8 mouse cellular contexts compared by ENCODE assay signal in genomic region chr9:45838434-45839138, GRCm38 (mm10). TPM values are rescaled to one million over a fixed set of nuclear protein-coding genes. Genes with fewer than 3 reads are reported as not detected.
DNase-seq lines count a peak whose midpoint lies in the region; ATAC-seq and TF ChIP-seq lines count a peak whose summit lies in the region.

Bace1 (plus strand) TSS chr9:45838580.

- in situ Hi-C loops in ES-E14 (cut with MboI; ENCODE audit: low sequenced_read_pairs in 2 of 2, unreplicated experiment in 2 of 2) = no loop called here

- intact Hi-C loops in heart, postnatal 14 days (cut with DNase I) = loop anchor here (5.0 kb wide), 1 partner anchor 39 kb away; no protein-coding TSS in a partner anchor

- peak within 1 kb of the TSS; percentile 92 for H3K4me2 ChIP-seq in forebrain, postnatal 0 days (ENCODE audit: low read depth)
- peak within 1 kb of the TSS; percentile 60 for H3K4me2 ChIP-seq in liver, embryonic 16.5 days (ENCODE audit: low read depth, low read length)
- H3K4me2 ChIP-seq in neural tube, embryonic 15.5 days = peak within 1 kb of the TSS; percentile 96

- H3K9ac ChIP-seq in ES-E14 (ENCODE audit: insufficient read depth, low read depth, low read length, poor library complexity, severe bottlenecking) = peak within 1 kb of the TSS; percentile 71
- H3K9ac ChIP-seq in forebrain, postnatal 0 days = peak within 1 kb of the TSS; percentile 91
- peak within 1 kb of the TSS; percentile 68 for H3K9ac ChIP-seq in liver, embryonic 16.5 days (ENCODE audit: low read depth, low read length)
- peak within 1 kb of the TSS; percentile 97 for H3K9ac ChIP-seq in neural tube, embryonic 15.5 days (replicated peaks)

- ATAC-seq in forebrain, postnatal 0 days = peak; percentile 95
- peak; percentile 50 for ATAC-seq in liver, embryonic 16.5 days (ENCODE audit: low read depth)
- ATAC-seq in neural tube, embryonic 15.5 days (ENCODE audit: low FRiP score) = peak; percentile 93

- H3K4me3 ChIP-seq in ES-E14 (ENCODE audit: insufficient read depth in 1 of 2, low read depth in 1 of 2, low read length in 2 of 2, poor library complexity in 1 of 2, severe bottlenecking in 1 of 2) = peak within 1 kb of the TSS; percentile 76 to 80
- H3K4me3 ChIP-seq in forebrain, postnatal 0 days (ENCODE audit: low read depth, low read length) = peak within 1 kb of the TSS; percentile 90
- H3K4me3 ChIP-seq in liver, embryonic 16.5 days (ENCODE audit: low read depth, low read length) = peak within 1 kb of the TSS; percentile 67
- H3K4me3 ChIP-seq in neural tube, embryonic 15.5 days (replicated peaks) = peak within 1 kb of the TSS; percentile 93

- H3K36me3 ChIP-seq in ES-E14 (ENCODE audit: control insufficient read depth, insufficient read depth, low read length, poor library complexity, severe bottlenecking) = no peaks in the 10 kb centered on the region
- H3K36me3 ChIP-seq in forebrain, postnatal 0 days (ENCODE audit: insufficient read depth) = no peaks in the 10 kb centered on the region
- H3K36me3 ChIP-seq in liver, embryonic 16.5 days (ENCODE audit: control insufficient read depth, insufficient read depth) = no peaks in the 10 kb centered on the region
- H3K36me3 ChIP-seq in neural tube, embryonic 15.5 days = 0 out of 2 replicates have a peak, but pooled peaks cover 2% of the 10 kb centered on the region

- H3K4me1 ChIP-seq in ES-E14 (ENCODE audit: control insufficient read depth in 2 of 2, insufficient read depth in 2 of 2, low read length in 2 of 2, poor library complexity in 1 of 2) = peaks cover 12 to 33% of the 10 kb centered on the region in 2 experiments; a peak in 3 of 4 replicates
- peaks cover 29% of the 10 kb centered on the region for H3K4me1 ChIP-seq in forebrain, postnatal 0 days (ENCODE audit: insufficient read depth)
- peaks cover 5% of the 10 kb centered on the region for H3K4me1 ChIP-seq in liver, embryonic 16.5 days (ENCODE audit: control insufficient read depth, low read depth, low read length)
- H3K4me1 ChIP-seq in neural tube, embryonic 15.5 days = peaks cover 45% of the 10 kb centered on the region

- H3K9me3 ChIP-seq in ES-E14 (ENCODE audit: control insufficient read depth, insufficient read depth, low read depth, low read length) = no peaks in the 10 kb centered on the region
- H3K9me3 ChIP-seq in forebrain, postnatal 0 days (ENCODE audit: low read length) = no peaks in the 10 kb centered on the region
- H3K9me3 ChIP-seq in liver, embryonic 16.5 days (replicated peaks; ENCODE audit: control insufficient read depth, low read length) = no peaks in the 10 kb centered on the region
- H3K9me3 ChIP-seq in neural tube, embryonic 15.5 days (replicated peaks) = no peaks in the 10 kb centered on the region

- H3K27me3 ChIP-seq in forebrain, postnatal 0 days (ENCODE audit: insufficient read depth, low read length) = no peaks in the 10 kb centered on the region
- H3K27me3 ChIP-seq in liver, embryonic 16.5 days (ENCODE audit: control insufficient read depth, insufficient read depth, low read depth, low read length) = peaks cover 12% of the 10 kb centered on the region
- H3K27me3 ChIP-seq in neural tube, embryonic 15.5 days (replicated peaks) = no peaks in the 10 kb centered on the region

- TF ChIP-seq CTCF in forebrain, postnatal 0 days (IDR thresholded peaks at IDR 0.05; ENCODE audit: low read depth) = peak; percentile 69

- no peak within 1 kb of the TSS for H3K27ac ChIP-seq in ES-E14 (ENCODE audit: insufficient read depth, low read depth, low read length, poor library complexity, severe bottlenecking)
- H3K27ac ChIP-seq in forebrain, postnatal 0 days (ENCODE audit: low read depth, low read length) = peak within 1 kb of the TSS; percentile 85
- H3K27ac ChIP-seq in liver, embryonic 16.5 days (ENCODE audit: low read length) = no peak within 1 kb of the TSS
- peak within 1 kb of the TSS; percentile 82 for H3K27ac ChIP-seq in neural tube, embryonic 15.5 days (replicated peaks)

- WGBS in forebrain, postnatal 0 days = under 1% methylated on average over 40 of the region's 40 CpGs
- WGBS in liver, embryonic 16.5 days (ENCODE audit: insufficient replicate concordance) = 1% methylated on average over 40 of the region's 40 CpGs
- WGBS in neural tube, embryonic 15.5 days = 1% methylated on average over 40 of the region's 40 CpGs

- DNase-seq in ES-E14 (ENCODE audit: low read depth, low spot score) = no peak
- DNase-seq in cerebellum, adult 8-10 months = peak; percentile 85
- DNase-seq in forebrain, postnatal 0 days = peak; percentile 95
- peak; percentile 83 to 89 for DNase-seq in heart, postnatal 14 days
- peak; percentile 88 to 93 for DNase-seq in layer of hippocampus, adult 18-20 months (ENCODE audit: low spot score in 2 of 2)
- DNase-seq in urinary bladder, postnatal 14 days (ENCODE audit: low spot score) = peak; percentile 84

TF ChIP-seq in ES-E14, 5 proteins besides CTCF, POLR2A, EP300 and RAD21:
- TF ChIP-seq ZC3H11A (IDR thresholded peaks at IDR 0.05; ENCODE audit: borderline replicate concordance, low read depth, low read length) = no peak
- TF ChIP-seq CHD2 (IDR thresholded peaks at IDR 0.05; ENCODE audit: low read depth, low read length) = no peak
- no peak for TF ChIP-seq ZNF384 (IDR thresholded peaks at IDR 0.05; ENCODE audit: low read depth, low read length)
- no peak for TF ChIP-seq MAFK (IDR thresholded peaks at IDR 0.05; ENCODE audit: insufficient read depth, low read depth, low read length)
- peak; percentile 90 for TF ChIP-seq HCFC1 (IDR thresholded peaks at IDR 0.05; ENCODE audit: borderline replicate concordance, insufficient read depth, low read length)

RNA-seq across cellular contexts. Expression of gene Bace1, which starts in this region (rescaled TPM):
- 13.7 and 18.3 TPM in 2 replicates for total RNA-seq in ES-E14 (2012; rRNA removed)
- total RNA-seq in forebrain, postnatal 0 days (2014; rRNA removed) = 40.9 and 48.5 TPM in 2 replicates
- polyA plus RNA-seq in forebrain, postnatal 0 days (2015; fragmentation: Nextera tagmentation; extraction: Ambion mirVana) = 25.1 and 39.1 TPM in 2 replicates
- 10 to 100 TPM; 39.8 to 40.4 TPM for total RNA-seq in heart, postnatal 14 days (2021)
- total RNA-seq in layer of hippocampus, adult 18-20 months (2021) = 10 to 100 TPM; 79.9 to 88.1 TPM
- 7.4 and 9.3 TPM in 2 replicates for polyA plus RNA-seq in liver, embryonic 16.5 days (2015; fragmentation: Nextera tagmentation; extraction: Ambion mirVana)
- polyA plus RNA-seq in neural tube, embryonic 15.5 days (2015; fragmentation: Nextera tagmentation; extraction: Ambion mirVana) = 43.3 and 49.3 TPM in 2 replicates

Comparison
In these comparisons a context has a peak if more than half of its experiments do, and no peak if none do; other contexts are left out.
1. H3K27ac ChIP-seq: peak in forebrain, postnatal 0 days (single experiment) and neural tube, embryonic 15.5 days (single experiment); none in ES-E14 (single experiment) and liver, embryonic 16.5 days (single experiment).
2. Peak in every context shown above with its lines, with median percentiles within 50 percentile points of each other: H3K4me3 ChIP-seq, H3K9ac ChIP-seq, ATAC-seq and H3K4me2 ChIP-seq.